Mouse (Mus musculus) heart, adult 11 months (tissue): ENCODE results near the gene Prtg.

Source experiments
- DNase-seq: peaks from one replicate; pipeline ENCODE4 v3.0.0; 2022

The Prtg gene

DNA sequence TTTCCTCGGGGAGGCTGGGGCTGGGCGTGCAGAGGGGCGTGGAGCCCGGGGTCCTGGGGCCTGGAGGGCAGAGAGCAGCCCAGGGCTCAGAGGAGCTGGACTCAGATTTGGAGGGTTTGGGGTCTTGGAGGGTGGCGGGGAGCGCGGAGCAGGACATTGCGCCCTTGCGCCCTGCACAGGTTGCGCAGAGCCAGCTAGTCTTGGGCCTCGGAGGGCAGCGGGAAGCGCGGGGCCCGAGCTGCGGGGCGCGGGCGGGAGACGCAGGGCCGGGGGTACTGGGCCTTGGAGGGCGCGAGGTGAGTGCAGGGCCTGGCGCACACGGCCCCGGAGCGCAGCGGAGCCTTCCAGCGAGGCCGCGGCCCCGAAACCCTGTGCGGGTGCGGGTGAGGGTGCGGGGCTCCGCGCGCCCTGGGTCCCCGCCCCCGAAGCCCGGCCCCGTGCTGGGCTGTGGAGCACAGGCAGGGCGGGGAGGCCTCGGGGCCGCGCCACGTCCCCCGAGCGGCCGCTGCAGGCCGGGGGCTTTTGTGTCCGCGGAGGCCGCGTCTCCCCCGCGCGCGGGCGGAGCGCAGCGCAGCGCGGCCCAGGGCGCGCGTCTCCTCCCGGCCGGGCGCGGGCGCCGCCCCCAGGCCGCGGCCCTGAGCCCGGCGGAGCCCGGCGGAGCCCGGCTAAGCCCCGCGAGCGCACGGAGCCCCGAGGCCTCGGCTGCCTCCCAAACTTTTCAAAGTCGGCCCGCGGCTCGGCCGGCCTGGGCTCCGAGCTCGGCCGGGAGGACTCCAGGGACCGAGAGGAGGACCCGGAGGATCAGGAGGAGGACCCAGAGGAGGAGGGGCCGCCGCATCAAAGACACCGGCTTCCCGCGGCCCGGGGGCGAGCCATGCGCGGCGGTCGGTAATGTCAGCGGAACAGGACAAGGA lies 118.6 kb downstream of the Prtg start, which contains the start of gene Pygo1:
Gene Pygo1, plus strand, starts transcription at position 625 of the 914 bp plus-strand sequence.
- peak; percentile 94 for DNase-seq

DNA sequence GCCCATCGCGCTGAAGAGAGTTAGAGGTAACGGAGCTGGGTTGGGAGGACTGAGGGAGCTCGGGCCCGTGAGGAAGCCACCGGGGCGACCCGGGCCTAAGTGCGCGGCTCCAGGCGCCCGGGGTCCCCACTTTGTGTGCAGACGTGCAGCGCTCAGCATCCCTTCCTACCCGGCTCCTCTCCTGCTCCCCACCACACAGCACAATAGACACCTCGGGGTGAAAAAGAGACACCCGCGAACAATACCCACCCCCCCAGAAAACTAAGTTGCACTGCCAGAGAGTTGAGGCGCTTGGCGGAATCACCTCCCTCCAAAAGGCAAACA lies 119.2 kb downstream of the Prtg start:
- DNase-seq: no peak

DNA sequence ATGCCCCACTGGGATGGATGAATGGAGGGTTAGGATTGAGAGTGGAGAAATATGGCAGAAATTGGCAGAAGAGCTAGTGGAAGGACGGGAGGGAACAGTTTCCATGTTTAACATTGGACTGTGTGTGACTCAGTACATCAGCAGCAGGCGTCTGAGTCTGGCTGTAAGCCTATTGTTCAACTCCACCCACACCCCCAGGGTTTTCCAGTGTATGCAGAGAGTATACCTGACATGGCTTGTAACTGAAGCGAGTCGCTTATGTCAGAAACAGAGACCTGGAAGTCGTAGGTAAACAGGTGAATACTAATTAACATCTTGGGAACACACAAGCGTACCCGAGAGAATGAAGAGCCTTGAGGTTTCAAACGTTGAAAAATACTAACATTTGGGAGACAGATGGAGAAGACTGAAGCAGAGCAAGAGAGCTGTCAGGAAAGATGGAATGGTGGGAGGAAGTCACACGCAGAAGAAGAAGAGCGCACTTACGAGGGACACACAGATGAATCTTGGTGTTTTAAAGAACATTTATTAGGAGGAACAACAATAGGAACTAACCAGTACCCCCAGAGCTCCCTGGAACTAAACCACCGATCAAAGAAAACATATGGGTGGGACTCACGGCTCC lies 124.6 kb downstream of the Prtg start:
- peak; percentile 73 for DNase-seq

DNA sequence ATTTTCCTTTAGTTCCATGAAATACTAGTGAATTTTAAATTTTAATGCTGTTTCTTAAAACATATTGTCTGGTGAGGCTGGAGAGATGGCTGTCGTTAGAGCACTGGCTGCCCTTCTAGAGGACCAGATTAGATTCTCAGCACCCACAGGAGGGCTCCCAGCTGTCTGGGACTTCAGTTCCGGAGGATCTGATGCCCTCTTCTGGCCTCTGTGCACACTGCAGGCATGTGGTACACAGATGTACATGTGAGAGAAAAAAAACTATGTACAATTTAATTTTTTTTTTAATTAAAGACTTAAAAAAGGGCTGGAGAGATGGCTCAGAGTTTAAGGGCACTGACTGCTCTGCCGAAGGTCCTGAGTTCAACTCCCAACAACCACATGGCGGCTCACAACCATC lies 128.6 kb downstream of the Prtg start:
- DNase-seq: no peak

DNA sequence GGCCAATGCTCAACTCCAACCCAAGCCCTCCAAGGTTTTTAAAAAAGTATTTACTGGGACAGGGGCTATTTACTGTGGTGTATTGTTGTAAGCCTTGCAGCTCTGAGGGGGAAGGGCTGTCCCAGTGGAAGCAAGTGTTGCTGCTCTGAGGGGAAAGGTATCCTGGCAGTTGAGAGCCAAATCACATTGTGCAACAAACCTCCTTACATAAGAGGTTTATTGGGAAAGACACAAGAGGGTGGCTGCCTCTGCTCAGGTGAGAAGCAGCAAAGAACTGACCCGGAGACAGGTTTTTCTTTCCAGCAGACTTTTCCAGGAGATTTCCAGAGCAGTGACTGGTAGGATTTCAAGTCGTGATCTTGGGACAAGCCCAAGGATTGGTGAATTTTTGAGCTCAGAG lies 129.6 kb downstream of the Prtg start:
- DNase-seq: peak; percentile 81

DNA sequence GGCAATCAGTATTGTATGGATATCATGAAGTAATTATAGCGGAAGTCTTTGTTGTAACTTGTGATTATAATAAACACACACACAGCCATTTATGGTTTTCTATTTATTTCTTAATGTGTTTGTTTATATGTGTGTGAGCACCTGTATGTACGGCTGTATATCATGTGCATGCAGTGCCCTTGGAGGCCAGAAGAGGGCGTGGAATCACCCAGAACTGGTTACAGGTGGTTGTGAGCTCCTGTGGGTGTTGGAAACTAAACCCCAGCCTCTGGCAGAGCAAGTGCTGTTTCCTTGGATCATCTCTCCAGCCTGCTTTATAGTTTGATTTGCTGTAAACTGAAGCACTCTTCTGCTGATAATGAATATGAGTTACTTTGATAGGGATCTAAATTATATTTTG lies 136.8 kb downstream of the Prtg start:
- DNase-seq: peak; percentile 35

DNA sequence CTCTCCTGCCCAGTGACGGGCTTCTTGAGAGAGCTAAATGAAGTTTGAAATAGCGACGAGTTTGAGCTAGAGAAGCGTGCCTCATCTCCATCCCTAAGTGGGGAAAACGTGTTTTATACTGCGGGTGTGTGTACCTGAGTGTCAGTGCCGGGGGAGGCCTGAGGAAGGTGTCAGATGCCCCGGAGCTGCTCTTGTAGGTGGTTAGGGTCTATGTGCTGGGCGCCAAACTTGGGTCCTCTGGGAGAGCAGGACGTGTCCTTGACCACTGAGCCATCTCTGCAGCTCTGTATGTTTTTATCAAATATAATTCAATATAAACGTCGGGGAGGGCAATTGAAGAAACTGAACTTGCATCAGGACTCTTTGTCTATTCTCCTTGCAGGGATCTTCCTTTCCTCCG lies 137.6 kb downstream of the Prtg start:
- DNase-seq: peak; percentile 82

DNA sequence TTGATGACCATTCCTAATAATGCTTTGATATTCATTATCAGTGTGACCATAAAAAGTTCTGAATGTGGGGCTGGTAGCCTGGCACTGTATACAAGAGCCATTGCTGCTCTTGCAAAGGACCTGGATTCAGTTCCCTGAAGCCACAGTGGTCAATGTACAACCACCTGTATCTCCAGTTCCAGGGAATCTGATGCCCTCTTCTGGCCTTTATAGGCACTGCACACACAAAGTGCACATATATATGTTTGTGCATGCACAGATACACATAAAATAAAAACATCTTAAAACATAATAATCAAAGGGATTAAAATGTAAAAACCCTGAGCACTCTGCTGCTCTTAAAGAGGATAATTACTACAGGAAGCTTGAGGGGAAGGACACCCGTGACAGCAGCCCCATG lies 140.3 kb downstream of the Prtg start:
- peak; percentile 9 for DNase-seq

DNA sequence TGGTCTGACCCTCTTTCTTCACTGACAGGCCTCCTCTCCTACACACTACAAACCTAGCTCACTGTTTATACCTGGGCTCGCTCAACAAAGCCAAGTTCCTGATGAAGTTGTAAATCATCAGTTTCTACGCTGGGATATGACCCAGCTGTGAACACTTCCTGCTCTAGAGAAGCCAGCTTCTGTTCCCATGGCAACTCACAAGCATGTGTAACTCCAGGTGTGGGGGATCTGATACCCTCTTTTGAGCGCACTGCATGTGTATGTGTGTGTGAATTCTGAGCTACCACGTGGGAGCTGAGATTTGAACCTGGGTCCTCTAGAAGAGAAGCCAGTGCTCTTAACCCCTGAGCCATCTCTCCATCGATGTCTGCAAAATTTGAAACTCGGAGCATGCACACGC lies 142.9 kb downstream of the Prtg start:
- peak; percentile 48 for DNase-seq

DNA sequence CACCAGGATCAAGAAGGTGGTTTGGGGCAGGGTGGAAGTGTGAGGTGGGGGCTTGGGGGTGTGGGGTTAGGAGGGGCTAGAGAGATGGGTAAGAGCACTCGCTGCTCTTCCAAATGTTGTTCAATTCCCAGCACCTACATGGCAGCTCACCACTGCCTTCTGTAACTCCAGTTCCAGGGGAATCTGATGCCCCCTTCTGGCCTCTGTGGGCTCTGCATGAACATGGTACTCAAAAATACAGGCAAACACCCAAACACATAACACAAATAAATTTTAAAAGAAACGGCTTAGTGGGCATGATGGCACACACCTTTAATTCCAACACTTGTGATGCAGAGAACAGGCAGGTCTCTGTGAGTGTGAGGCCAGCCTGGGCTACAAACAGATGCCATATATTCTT lies 148.1 kb downstream of the Prtg start:
- DNase-seq: peak; percentile 48

DNA sequence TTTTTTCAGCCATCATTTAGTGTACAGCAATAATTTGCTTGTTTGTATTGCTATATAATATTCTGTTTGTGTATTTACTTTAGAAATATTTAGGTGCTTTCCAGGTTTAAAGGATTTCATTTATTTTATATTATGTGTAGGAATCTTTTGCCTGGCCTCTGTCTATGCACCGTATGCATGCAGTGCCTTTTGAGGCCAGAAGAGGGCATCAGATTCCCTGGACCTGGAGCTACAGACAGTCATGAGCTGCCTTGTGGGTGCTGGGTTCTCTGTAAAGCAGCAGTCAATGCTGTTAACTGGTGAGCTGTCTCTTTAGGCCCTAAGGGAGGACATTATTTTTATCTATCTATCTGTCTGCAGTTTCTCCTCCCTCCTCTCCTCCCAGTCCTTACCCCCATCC lies 148.9 kb downstream of the Prtg start:
- peak; percentile 90 for DNase-seq

DNA sequence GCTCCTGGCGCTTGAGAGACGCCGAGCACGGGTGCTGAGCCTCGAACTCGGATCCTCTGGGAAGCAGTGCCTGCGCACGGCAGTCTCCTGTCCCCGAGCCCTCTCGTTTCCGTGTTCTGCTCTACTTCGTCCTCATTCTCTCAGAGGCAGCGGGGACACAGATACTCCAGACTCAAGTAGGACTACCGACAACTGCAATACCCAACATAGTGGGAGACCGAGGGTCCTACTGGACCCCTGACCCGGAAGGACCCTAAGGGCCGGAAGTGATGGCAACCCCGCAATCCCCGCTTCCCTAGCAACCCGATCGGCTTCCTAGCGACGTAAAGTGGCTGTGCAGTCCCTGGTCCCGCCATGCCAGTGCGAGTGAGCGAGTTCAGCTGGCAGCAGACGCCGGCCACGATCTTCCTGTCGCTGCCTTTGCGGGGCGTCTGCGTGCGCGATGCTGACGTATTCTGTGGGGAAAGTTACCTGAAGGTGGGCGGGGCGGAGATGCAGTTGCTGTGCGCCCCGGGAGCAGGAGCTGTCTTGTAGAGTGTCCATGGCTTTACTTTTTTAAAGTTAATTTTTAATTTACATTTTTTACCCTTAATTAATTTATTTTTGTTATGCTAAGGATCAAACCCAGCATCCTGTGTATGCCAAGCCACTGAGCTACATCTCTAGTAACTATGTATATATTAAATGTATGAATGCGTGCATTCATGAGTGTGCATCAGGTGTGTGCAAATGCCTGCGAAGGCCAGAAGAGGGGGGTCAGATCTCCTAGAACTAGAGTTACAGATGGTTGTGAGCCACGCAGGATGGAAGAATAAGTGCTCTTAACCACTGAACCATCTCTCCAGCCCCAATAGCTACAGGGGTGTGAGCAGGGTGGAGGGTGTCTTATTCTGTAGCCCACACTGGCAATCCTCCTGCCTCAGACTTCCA lies 152.1 kb downstream of the Prtg start, which contains the start of the genes Dyx1c1 and Gm44503:
Gene Dyx1c1, plus strand, starts transcription at position 265 of the 930 bp plus-strand sequence.
Gene Gm44503, plus strand, starts transcription at position 332 of the 930 bp plus-strand sequence.
- DNase-seq: peak; percentile 98

DNA sequence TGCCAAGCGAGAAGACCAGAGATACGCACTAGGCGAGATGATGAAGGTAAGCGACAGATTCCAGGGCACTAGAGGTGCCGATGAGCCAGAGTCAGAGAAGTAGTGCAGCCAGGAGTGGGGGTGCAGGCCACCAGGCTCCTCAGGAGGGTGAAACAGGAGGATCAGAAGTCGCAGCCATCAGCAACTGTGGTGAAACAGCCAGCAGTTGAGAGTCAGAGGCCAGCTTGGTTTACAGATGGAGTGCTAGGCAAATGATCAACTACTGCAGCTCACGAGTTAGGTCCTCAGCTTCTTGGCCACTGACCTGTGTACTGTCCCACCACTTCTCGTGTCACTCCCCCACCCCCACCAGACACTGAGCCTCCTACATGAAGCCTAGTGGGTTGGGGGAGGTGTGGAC lies 154.7 kb downstream of the Prtg start:
- peak; percentile 78 for DNase-seq

DNA sequence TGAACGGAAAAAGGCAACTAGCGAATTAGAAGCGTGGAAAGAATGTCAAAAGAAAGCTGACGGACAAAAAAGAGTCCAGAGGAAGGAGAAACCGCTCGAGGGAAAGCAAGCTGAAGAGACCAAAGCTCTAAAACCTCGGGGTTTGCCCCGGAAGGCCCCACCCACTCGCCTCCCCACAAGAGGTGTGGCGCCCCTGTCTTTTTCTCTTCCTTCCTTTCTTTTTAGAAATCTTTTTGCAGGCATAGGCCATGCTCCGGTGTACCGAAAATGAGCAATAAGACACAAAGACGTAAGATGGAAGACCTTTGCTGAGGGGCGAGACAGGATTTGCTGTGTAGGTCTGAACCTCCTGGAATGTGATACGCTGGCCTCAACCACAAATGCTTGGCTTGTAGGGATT lies 155.3 kb downstream of the Prtg start:
- DNase-seq: peak; percentile 50
